Mouse (Mus musculus): Measurements from ENCODE around the gene Gng7.
A peak's percentile ranks its signal among the peaks of the same experiment; 100 is the strongest.

Gene Gng7

DNA sequence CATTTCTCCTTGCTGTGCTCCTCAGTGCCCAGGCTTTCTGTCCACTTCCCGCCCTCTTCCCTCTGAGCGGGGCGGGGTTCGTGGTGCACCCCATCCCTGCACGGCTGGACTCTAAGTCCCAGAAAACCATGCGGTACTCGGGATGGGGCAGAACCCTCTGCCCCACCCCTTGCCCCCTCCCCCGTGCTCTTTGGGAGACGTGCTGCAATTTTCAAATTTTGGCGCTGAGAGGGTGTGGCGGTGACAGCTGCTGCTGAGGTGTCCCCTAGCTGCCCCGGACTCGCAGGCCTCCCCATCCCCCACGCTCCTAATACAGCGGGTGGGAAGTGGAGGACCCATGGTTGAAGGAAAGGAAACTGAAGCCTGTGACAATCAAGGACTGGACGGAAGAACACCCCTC lies 92.8 kb downstream of the Gng7 start:
- DNase-seq = no peak

DNA sequence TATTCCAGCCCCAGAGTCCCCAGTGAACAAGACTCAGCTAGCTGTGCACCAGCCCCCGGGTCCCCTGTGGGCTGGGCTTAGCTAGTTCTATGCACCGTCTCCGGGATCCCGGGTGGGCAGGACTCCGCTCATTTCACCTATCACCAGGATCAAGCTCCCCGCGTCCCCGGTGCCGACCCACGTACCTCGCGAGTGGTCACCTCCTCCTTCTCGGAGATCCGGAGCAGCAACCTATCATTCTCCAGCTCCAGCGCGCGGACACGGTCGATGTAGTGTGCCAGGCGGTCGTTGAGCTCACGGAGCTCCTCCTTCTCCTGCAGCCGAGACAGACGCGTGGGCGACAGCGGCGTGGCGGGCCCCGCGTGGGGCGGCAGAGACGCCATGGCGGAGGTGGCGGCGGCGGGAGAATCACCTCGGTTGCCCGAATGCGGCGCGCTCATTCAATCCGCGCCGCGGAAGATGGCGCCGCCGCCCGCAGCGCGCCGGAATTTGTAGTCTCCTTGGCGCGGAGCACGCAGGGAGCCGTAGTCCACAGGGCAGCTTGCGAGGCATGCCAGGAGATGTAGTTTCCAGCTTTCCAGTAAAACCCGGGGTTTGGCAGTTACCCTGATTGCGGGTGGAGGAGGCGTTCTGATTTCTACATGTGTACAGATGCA lies 96.8 kb downstream of the Gng7 start, which contains the start of gene Lmnb2:
Gene Lmnb2 (minus strand): TSS at position 467 of the 656 bp plus-strand sequence.
- peak; percentile 57 to 63 for DNase-seq

DNA sequence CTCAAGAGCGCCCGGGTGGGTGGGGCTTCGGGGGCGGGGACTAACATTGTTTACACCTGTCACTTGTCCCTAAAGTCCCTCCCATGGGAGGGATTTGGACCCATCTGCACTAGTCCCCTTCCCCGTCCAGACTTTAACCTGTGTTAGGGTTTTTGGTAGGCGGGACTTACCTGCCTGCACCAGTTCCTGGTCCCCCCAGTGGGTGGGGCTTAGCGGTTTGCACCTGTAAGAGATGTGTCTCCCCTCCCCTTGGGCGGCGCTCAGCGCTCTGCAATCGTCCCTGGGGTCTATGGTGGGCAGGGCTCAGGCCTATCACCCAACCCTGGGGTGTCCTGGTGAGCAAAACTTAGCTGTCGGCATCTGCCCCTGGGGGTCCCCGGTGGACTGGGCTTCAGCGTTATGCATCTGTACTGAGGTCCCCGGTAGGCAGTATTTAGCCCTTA lies 97.4 kb downstream of the Gng7 start:
- peak; percentile 38 to 43 for DNase-seq

DNA sequence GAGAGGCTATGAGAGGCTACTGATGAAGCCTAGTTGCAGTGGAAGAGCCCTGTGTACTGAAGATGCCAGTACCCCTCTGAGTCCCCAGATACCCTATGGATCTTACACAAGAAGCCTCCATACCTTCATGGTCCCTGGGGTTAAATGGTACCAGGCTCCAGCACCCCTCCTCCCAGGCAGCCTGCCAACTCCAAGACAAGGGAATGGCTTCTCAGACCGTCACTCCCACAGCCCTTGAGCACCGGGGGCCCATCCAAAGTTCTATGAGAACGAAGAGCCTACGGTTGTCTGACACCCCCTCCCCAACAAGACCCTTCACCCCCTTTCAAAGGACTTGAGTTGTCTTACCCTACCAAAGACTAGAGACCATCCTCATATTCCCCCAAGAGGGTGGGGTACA lies 99.0 kb downstream of the Gng7 start:
- no peak for DNase-seq

DNA sequence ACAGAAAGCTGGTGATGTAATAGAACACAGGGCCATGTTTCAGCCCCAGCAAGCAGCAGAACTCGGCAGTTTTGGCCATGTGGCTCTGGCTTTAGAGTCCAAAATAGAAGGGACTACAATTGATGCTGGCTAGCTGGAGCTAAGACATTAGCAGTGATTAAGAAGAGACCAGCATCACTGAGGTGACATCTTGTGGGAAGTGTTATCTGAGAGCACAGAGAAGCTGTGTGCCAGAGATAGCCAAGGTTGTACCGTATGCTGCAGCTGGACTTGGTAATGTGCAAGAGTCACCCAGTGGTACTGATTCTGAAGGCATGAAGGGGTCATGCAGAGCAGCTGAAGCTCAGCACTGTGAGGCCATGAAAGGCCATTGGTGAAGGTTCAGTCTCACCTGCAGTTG lies 99.5 kb downstream of the Gng7 start:
- no peak for DNase-seq

DNA sequence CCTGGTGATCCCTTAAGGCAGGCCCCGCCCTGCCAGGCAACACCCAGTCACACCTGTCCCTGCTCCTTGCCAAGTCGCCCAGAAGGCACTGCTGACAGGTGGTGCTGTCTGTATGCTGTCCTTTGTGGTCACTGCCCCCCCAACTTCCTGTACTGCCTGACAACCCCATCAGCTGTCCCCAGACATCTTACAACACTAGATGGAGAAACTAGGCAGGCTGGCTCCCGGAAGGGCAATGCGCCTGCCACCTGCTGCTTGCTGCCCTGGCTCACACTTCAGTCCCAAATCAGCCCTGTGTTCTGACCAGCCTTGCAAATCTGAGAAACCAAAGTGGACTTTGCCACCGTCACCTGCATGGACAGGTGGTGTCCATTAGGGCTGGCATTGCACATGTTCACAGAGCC lies 100.5 kb downstream of the Gng7 start:
- no peak for DNase-seq

DNA sequence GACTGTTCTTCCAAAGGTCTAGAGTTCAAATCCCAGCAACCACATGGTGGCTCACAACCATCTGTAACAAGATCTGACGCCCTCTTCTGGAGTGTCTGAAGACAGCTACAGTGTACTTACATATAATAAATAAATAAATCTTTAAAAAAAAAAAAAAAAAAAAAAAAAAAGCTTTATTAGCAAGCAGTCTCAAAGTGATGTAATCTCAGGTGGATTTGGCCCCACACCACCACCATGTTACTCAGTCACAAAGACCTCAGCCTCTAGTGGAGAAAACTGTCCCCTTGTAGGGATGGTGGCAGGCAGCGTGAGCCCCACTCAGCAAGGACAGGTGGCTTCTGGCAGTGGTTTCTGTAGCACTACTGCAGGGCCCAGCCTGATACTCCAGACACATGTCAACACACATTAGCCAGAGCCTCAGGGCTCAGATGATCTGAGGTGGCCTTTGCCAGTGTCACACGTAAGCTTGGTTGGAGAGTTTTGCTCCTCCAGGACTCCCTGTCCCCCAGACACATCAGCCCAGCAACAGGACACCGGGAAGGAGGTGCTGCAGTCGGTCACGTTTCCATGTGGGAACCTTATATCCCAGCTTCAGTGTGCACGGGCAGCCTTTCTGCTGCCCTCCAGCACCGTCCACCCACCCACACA lies 101.3 kb downstream of the Gng7 start:
- no peak for DNase-seq

DNA sequence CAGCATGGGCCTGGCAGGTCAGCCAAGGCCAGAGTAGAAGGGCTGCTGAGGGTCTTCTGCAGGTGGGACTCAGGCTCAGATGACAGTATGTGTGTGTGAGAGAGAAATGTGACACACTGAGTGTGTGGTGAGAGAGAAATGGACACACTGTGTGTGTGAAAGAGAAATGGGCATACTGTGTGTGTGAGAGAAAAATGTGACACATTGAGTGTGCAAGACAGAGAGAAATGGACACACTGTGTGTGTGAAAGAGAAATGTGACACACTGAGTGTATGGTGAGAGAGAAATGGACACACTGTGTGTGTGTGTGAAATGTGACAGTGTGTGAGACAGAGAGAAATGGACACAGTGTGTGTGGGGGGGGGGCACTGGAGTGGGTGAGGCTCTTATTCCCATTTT lies 102.9 kb downstream of the Gng7 start:
- DNase-seq = no peak

DNA sequence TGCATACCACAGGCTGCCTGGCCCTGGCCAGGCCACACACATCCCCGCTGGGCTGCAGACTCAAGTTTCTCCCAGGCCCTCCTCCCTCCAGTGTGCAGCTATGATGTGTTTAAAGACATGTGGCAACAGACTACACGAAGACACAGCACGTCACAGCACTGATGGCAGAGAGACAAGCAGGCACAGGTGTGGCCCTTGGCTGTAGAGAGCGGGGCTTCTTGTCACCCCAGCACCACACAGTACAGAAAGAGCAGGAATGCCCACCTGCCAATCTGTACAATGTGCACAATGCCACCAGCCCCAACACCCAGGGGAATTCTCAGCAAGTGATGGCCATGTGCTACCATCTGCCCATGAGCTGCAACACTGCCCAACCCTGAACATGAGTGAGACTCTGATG lies 103.4 kb downstream of the Gng7 start:
- DNase-seq = no peak

DNA sequence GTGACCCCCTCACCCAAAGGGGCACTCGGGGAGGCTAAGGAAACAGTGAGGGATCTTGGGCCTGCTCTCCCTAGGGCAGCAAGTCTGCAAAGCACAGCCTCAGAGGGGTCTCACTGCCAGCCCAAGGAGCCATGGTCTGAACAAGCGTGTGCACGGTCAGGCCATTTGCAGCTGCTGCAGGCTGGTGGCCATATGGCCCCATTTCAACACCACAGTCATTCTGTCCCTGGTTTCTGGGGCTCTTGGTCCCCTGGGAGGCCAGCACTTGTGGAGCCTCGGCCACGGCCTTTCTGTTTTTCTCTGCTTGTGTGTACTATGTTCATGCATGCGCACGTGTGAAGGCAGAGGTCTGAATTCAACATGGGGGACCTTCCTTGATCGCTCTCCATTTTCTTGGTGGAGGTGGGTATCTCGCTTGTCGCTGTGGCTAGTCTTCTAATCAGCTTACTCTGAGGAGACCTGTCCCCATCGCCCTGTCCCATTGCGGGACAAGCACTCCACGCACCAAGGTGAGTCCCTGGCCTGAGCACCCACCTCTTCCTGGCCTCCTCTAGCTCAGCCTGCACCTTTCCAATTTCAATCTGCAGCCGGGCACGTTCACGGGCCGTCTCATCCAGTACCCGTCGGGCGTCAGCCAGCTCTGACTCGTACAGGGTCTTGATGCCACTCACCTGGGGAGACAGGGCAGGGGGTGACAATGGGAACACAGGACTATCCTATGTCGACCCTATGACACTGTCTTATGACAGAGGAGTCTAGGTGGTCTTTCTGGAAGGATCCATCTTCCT lies 105.2 kb downstream of the Gng7 start:
- no peak for DNase-seq

DNA sequence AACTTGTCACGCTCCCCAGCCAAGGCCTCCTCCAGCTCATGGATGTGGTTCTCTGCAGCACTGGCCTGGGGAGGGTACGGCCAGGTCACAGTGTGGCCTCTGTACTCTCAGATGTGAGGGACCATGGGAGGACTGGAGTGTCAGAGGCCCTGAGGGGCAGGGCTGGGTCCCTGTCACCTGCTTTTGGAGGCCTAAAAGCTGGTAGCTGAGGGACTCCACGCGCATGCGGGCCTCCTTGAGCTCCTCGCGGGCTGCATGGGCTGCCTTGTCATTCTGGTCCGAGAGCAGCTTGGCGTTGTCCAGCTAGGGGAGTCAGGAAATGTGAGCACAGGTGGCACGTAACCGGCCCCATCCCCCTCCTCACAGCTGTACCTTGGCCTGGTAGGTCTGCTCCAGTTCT lies 110.0 kb downstream of the Gng7 start:
- DNase-seq = no peak

DNA sequence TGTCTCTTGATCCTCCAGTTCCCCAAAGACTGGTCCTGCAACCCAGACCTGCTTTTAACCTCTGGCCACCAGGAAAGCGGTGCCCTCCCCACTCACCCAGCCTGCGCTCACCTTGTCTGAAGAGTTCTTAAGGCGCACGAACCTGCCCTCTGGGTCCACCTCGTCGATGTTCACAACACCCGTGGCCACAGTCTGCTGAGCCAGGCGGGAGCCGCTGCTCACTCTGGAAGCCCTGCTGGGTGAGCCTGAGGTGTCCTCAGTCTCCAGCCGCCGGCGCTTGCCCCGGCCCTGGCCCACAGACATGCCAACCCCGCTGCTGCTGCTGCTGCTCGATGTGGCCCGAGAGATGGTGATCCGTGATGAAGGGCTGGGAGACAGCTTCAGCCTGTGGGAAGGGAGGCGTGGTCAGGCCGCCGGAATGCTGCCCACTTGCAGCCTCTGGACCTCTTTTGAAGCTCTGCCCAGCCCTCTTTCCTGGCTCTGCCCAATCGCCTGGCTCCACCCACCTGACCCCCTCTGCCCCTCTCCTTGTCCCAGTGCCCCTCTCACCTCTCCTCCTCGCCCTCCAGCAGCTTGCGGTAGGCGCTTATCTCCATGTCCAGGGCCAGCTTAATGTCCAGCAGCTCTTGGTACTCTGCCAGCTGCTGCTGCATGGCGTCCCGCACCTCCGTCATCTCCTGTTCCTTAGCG lies 110.6 kb downstream of the Gng7 start:
- no peak for DNase-seq

DNA sequence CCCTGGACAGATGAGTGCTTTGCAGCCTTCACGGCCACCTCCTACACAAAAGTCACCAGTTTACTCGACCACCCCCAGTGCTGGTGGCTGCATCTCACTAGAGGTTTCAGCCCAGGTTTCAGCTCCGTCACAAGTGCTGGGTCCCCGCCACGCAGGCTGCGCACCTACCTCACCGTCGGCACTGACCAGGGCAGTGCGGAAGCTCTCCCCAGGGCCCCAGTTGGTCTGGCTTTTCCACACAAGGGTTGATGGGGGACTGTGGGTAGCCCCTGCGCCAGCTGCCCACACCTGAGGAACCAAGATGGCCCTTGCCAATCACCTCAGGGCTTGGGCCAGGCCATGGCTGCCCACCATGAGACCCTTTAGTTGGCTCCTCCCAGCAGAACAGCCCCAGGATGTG lies 111.5 kb downstream of the Gng7 start:
- no peak for DNase-seq

DNA sequence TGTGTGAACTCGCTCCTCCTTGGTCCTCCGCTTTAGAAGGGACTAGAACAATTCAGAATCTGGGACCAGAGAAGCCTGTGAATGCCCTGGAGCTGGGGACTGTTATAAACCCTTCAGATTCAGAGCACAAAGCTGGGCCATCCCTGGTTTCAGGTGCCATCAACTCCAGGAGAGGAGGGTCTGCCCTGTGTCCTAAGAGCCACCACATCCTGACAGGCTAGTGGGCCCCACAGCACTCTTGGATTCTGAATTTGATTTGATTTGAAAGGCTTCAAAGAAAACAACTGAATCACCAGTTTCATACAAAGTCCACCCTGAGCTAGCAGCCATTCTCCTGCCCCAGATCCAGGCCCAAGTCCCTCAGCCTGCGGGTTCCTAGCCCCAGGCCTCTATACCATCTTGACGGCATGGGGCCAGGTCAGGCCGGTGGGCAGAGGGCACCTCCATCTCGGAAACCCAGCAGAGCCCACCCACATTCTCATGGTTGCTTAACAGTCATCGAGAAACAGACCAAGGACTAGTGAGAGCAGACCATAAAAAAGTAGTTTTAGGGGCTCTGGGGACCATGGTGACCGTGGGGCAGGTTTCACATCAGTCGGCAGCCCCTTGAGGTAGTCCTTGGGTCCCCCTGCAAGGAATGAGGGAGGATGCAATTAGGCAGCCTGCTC lies 112.3 kb downstream of the Gng7 start:
- DNase-seq = no peak

DNA sequence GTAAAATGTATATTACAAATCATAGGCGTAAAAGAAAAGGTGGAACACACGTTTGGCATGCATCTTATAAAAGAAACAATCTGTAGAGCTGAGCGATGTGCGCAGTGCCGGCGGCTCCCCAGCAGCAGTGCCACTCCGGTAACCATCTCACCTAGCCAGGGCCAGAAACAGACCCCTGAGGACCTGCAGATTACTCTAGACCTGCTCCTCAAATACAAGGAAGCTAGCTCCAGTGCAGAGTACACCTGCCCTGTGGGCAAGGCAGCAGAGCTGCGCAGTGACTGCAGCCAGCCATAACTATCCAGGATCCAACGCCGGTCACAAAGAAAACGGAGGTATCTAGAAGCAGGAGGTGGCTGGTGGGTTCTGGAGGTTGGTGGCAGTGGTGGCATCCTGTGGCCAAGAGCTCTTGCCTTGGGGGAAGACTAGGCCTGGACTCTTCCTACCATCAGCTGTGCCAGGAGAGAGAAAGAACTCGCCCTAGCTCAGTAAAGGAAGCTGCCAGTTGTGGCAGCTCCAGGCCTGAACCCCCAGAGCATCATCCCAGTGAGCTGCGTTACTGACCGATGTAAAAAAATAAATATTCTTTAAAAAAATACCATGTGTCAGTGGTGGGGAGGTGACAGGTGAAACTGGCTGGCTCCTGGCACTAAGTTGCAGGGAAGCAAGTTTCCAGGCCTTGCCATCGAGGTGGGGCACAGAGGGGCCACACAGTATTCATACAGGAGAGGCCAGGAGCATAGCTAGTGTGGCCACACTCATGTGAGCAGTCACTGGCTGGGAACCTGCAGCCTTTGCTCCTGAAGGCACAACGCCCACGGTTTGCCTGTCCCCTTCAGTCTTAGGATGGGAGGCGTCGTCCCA lies 113.1 kb downstream of the Gng7 start:
- peak in 1 of 2 experiments; percentile 20 for DNase-seq

DNA sequence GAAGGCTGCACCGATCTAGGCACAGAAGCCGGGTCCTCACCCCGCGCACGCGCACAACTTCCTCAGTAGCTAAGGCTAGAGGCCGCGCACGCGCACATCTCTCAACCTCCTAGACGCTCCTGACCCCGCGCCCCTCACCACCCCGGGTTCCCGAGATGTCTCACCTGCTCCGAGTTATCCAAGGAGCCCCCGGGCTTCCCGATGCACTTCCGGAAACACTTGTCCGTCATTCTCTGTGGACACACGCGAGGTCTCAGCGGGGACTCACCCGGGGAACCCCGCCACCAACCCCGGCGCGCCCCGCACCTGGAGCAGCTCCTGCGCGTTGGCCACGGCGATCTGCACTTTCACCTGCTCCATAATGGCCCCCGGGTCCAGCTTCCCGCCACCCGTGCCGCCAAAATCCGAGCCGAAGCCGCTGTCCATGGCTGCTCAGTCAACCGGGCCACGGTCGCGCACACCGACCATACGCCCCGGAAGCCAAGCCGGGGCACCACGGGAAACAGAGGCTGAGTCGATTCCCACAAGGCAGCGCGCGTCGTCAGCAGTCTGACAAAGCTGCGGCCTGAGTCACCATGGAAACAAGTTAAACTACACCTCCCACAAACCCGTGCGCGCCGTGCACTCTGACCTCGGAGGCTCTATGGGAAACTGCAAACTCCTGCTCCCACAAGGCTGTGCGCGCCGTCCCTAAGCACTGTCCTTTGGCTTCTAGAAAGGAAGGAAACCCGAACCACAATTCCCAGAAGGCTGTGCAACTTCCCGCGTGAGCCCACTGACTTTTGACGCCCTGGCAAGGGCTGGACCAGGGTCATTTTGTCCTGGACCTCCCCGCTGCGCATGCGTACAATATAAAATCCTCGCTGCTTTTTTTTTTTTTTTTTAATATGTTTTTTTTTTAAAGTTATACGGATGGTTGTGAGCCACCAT lies 114.2 kb downstream of the Gng7 start, which contains the start of gene Timm13:
Gene Timm13 (minus strand): TSS at position 652 of the 930 bp plus-strand sequence.
- peak; percentile 94 to 95 for DNase-seq

DNA sequence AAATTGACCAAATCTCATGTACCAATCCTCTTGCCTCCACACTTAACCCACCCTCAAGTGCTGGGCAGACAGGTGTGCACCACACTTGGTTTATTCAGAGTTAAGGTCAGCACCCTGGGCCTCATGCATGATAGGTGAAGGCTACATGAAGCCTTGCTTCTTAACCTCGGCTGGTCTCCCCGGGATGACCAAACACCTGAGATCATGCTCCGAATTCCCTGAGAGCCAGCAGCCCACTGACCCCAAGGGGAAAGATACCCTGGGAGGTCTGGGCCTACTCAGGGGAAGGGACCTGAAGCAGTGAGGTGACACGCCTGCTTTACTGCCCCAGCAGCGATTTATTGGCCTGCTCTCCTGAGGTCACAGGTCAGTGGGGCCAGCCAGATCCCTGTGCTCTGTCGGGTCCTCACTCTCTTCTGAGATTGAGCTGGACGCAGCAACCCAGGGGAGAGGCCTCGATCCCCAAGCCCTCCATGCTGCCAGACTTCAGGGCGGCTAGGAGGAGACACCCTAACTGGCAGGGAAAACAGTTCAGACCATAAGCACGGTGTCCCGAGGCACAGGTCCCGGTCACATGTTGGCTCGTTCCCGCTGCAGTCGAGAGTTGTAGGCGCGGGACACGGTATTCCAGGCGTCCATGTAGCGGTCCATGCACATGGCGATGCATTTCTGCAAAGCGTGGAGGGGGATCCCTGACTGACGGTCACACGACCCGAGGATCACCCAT lies 115.0 kb downstream of the Gng7 start:
- DNase-seq = no peak

DNA sequence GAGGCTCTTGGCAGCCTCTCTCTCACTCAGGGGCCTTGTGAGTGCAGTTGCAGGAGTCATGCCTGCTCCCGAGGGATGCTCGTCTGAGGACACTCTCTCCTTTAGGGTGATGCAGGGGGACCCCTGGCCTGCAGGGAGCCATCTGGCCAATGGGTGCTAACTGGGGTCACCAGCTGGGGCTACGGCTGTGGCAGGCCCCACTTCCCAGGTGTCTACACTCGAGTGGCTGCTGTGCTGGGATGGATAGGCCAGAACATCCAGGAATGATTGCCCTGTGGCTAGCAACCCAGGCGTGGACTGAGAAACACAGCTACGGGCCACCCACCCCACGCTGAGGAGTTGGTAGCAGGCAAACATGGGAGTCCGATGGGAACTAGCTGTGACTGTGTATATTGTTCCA lies 115.7 kb downstream of the Gng7 start:
- DNase-seq = no peak
